32 mouse cellular contexts compared by ENCODE assay signal in the genomic region with DNA sequence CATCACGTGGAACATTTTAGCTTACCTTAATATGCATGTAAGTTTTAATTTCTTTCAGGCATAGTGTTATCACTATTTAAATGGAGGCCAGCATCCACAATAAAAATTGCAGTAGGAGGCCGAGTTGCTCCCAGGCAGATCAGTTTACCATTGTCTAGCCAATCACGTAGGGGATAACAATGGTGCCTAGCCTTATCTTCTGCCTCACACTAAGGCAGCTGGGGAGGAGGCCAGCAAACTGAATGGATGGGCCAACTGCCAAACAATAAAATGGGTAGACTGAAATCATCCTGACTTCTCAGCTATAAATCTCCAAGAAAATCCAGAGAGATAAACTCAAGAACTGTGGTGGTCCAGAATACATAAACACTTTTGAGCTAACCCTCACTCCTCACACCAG. TPM values are rescaled to one million over a fixed set of nuclear protein-coding genes. Genes with fewer than 3 reads are reported as not detected.
DNase-seq lines count a peak whose midpoint lies in the region; ATAC-seq and TF ChIP-seq lines count a peak whose summit lies in the region.
"Had no signal": no experiment of that assay in that cellular context is flagged by ENCODE, and none has a peak within 500 bp of the region (broad histone marks: within the 10 kb centered on the region; RNA-seq: fewer than 3 reads in every experiment).

No protein-coding gene starts in this region.

- no peak overlapping the region for H3K9ac ChIP-seq in liver, embryonic 13.5 days
- H3K9ac ChIP-seq: forebrain, embryonic 13.5 days; heart, embryonic 15.5 days; limb, embryonic 13.5 days; midbrain, embryonic 12.5 days; neural tube, embryonic 13.5 days had no signal

- peak; percentile 86 for ATAC-seq in G1E (ENCODE audit: extremely low read depth, insufficient number of reproducible peaks, low FRiP score, poor library complexity, severe bottlenecking)
- peak; percentile 69 for ATAC-seq in liver, embryonic 13.5 days (ENCODE audit: low read depth)
- ATAC-seq in megakaryocyte-erythroid progenitor cell, adult 5-6 weeks (replicated peaks; ENCODE audit: low FRiP score, low TSS enrichment, poor library complexity, severe bottlenecking): peak; percentile 98
- ATAC-seq: forebrain, embryonic 13.5 days; hindbrain, embryonic 16.5 days; lung, postnatal 0 days had no signal

- no peaks in the 10 kb centered on the region for H3K27me3 ChIP-seq in G1E (ENCODE audit: insufficient read depth, low read length)
- no peaks in the 10 kb centered on the region for H3K27me3 ChIP-seq in liver, embryonic 13.5 days
- H3K27me3 ChIP-seq: CH12.LX; forebrain, embryonic 13.5 days; heart, embryonic 15.5 days; limb, embryonic 13.5 days; midbrain, embryonic 12.5 days; neural tube, embryonic 13.5 days; Patski had no signal

- peak; percentile 29 for DNase-seq in 3T3-L1 (ENCODE audit: low read depth, low spot score)
- DNase-seq in G1E (ENCODE audit: low spot score): peak; percentile 70
- no peak for DNase-seq in liver, embryonic 13.5 days
- no peak for DNase-seq in adrenal gland, postnatal 14 days
- DNase-seq in lung, postnatal 10 days: no peak
- DNase-seq: adrenal gland, postnatal 10 days; cerebellum, adult 11-12 months; cerebellum, postnatal 10 days; gastrocnemius, postnatal 10 days; kidney, adult 2 months; kidney, postnatal 4 days; lung, adult 18-20 months; right cerebral cortex, postnatal 4 days had no signal

- TF ChIP-seq CTCF in G1E (IDR thresholded peaks at IDR 0.05; ENCODE audit: low read depth, low read length): no peak

- peaks cover 12% of the 10 kb centered on the region for H3K36me3 ChIP-seq in G1E (replicated peaks)
- H3K36me3 ChIP-seq in liver, embryonic 13.5 days: peaks cover 36% of the 10 kb centered on the region

- peaks cover 41% of the 10 kb centered on the region for H3K4me1 ChIP-seq in G1E (ENCODE audit: insufficient read depth, low read depth, low read length)
- no peaks in the 10 kb centered on the region for H3K4me1 ChIP-seq in liver, embryonic 13.5 days (replicated peaks)
- H3K4me1 ChIP-seq: forebrain, embryonic 13.5 days; heart, embryonic 10.5 days; heart, embryonic 15.5 days; limb, embryonic 13.5 days; midbrain, embryonic 12.5 days; neural tube, embryonic 13.5 days had no signal

- 52% methylated on average over 3 of the region's 3 CpGs for WGBS in liver, embryonic 13.5 days (ENCODE audit: insufficient replicate concordance)

- no peak overlapping the region for H3K4me2 ChIP-seq in liver, embryonic 13.5 days
- H3K4me2 ChIP-seq: forebrain, embryonic 13.5 days; heart, embryonic 15.5 days; limb, embryonic 13.5 days; midbrain, embryonic 12.5 days; neural tube, embryonic 13.5 days had no signal

- no peak overlapping the region for H3K4me3 ChIP-seq in G1E (ENCODE audit: low read depth, low read length)
- H3K4me3 ChIP-seq in liver, embryonic 13.5 days (replicated peaks): no peak overlapping the region
- H3K4me3 ChIP-seq: forebrain, embryonic 13.5 days; heart, embryonic 10.5 days; heart, embryonic 15.5 days; limb, embryonic 13.5 days; midbrain, embryonic 12.5 days; neural tube, embryonic 13.5 days had no signal

- no peaks in the 10 kb centered on the region for H3K9me3 ChIP-seq in G1E (replicated peaks)
- no peaks in the 10 kb centered on the region for H3K9me3 ChIP-seq in liver, embryonic 13.5 days (replicated peaks)
- H3K9me3 ChIP-seq: forebrain, embryonic 13.5 days; heart, embryonic 10.5 days; heart, embryonic 15.5 days; limb, embryonic 13.5 days; midbrain, embryonic 12.5 days; neural tube, embryonic 13.5 days had no signal

- H3K27ac ChIP-seq in liver, embryonic 13.5 days: no peak overlapping the region
- H3K27ac ChIP-seq: forebrain, embryonic 13.5 days; heart, embryonic 10.5 days; heart, embryonic 15.5 days; kidney, postnatal 0 days; limb, embryonic 13.5 days; macrophage; midbrain, embryonic 12.5 days; neural tube, embryonic 13.5 days had no signal

RNA-seq across cellular contexts. Expression of gene Gtpbp10, which starts 19.6 kb away (rescaled TPM):
- 0.38 and 0.73 TPM in 2 replicates for total RNA-seq in G1E (2014; fragmentation: Nextera tagmentation)
- total RNA-seq in G1E (2017): 2.6 and 2.7 TPM in 2 replicates
- 0.15 and 0.17 TPM in 2 replicates for polyA plus RNA-seq in G1E (2012)
- polyA plus RNA-seq in liver, embryonic 13.5 days (2015; fragmentation: Nextera tagmentation; extraction: Ambion mirVana): 11.2 and 13.8 TPM in 2 replicates
- 23.4 and 29.9 TPM in 2 replicates for total RNA-seq in megakaryocyte-erythroid progenitor cell, adult 5-6 weeks (2014; fragmentation: Nextera tagmentation)
- total RNA-seq in megakaryocyte-erythroid progenitor cell, adult 5-6 weeks (2017): 28.9 and 49.6 TPM in 2 replicates
- 15.9 and 19.4 TPM in 2 replicates for total RNA-seq in adrenal gland, postnatal 14 days (2021)
- total RNA-seq: CH12.LX had no signal

RNA-seq across cellular contexts. Expression of gene Cldn12, which starts 25.0 kb away (rescaled TPM):
- total RNA-seq in G1E (2014; fragmentation: Nextera tagmentation) (13.0 and 18.9 TPM in 2 replicates), G1E (2017) (12.9 and 14.7 TPM in 2 replicates)
- polyA plus RNA-seq in G1E (2012): 18.5 and 19.4 TPM in 2 replicates
- 8.6 and 10.1 TPM in 2 replicates for polyA plus RNA-seq in liver, embryonic 13.5 days (2015; fragmentation: Nextera tagmentation; extraction: Ambion mirVana)
- total RNA-seq in megakaryocyte-erythroid progenitor cell, adult 5-6 weeks (2014; fragmentation: Nextera tagmentation): 0.52 and 2.0 TPM in 2 replicates
- 1.6 and 3.4 TPM in 2 replicates for total RNA-seq in megakaryocyte-erythroid progenitor cell, adult 5-6 weeks (2017)
- 20.4 and 21.3 TPM in 2 replicates for total RNA-seq in adrenal gland, postnatal 14 days (2021)

RNA-seq across cellular contexts. Expression of gene Gm8773, which starts 33.8 kb away (rescaled TPM):
- 1.4 and 5.7 TPM in 2 replicates for total RNA-seq in G1E (2014; fragmentation: Nextera tagmentation)
- 3.9 and 5.8 TPM in 2 replicates for total RNA-seq in G1E (2017)
- polyA plus RNA-seq in G1E (2012): 0.27 and 0.34 TPM in 2 replicates
- 0.28 and 0.79 TPM in 2 replicates for polyA plus RNA-seq in liver, embryonic 13.5 days (2015; fragmentation: Nextera tagmentation; extraction: Ambion mirVana)
- not detected in 2 replicates for total RNA-seq in megakaryocyte-erythroid progenitor cell, adult 5-6 weeks (2014; fragmentation: Nextera tagmentation)
- total RNA-seq in megakaryocyte-erythroid progenitor cell, adult 5-6 weeks (2017): not detected in 2 replicates
- not detected in 2 replicates for total RNA-seq in adrenal gland, postnatal 14 days (2021)
- total RNA-seq: gastrocnemius, postnatal 10 days; granulocyte monocyte progenitor cell, adult 5-6 weeks; heart, postnatal 25 days; layer of hippocampus, adult 8-10 months; layer of hippocampus, postnatal 25 days; left cerebral cortex, adult 8-10 months; left cerebral cortex, postnatal 36 days had no signal
- polyA plus RNA-seq: macrophage had no signal

Comparison
In these comparisons a context has a peak if more than half of its experiments do, and no peak if none do; other contexts are left out.
1. DNase-seq: peak in 3T3-L1 (single experiment) and G1E (single experiment); none in liver, embryonic 13.5 days (single experiment), adrenal gland, postnatal 14 days (single experiment) and lung, postnatal 10 days (single experiment).
2. Peak in every context shown above with its lines, with median percentiles within 50 percentile points of each other: ATAC-seq.